19 mouse cellular contexts compared by ENCODE assay signal in genomic region chr4:128492055-128492454, GRCm38 (mm10).
DNase-seq lines count a peak whose midpoint lies in the region; ATAC-seq and TF ChIP-seq lines count a peak whose summit lies in the region.
"Had no signal": no experiment of that assay in that cellular context is flagged by ENCODE, and none has a peak within 500 bp of the region (broad histone marks: within the 10 kb centered on the region; RNA-seq: fewer than 3 reads in every experiment).

No protein-coding gene starts in this region.

- H3K4me2 ChIP-seq in embryonic facial prominence, embryonic 14.5 days (ENCODE audit: low read depth, low read length): no peak overlapping the region
- no peak overlapping the region for H3K4me2 ChIP-seq in forebrain, postnatal 0 days (ENCODE audit: low read depth)
- no peak overlapping the region for H3K4me2 ChIP-seq in midbrain, embryonic 15.5 days
- no peak overlapping the region for H3K4me2 ChIP-seq in kidney, embryonic 16.5 days (replicated peaks; ENCODE audit: low read depth, low read length)
- H3K4me2 ChIP-seq: stomach, embryonic 15.5 days had no signal

- H3K4me3 ChIP-seq in embryonic facial prominence, embryonic 14.5 days (ENCODE audit: low read depth, low read length): no peak overlapping the region
- H3K4me3 ChIP-seq in forebrain, postnatal 0 days (ENCODE audit: low read depth, low read length): no peak overlapping the region
- no peak overlapping the region for H3K4me3 ChIP-seq in midbrain, embryonic 15.5 days
- no peak overlapping the region for H3K4me3 ChIP-seq in kidney, embryonic 16.5 days (ENCODE audit: low read length)
- H3K4me3 ChIP-seq: myocyte; stomach, embryonic 15.5 days had no signal

- no peak overlapping the region for H3K27ac ChIP-seq in embryonic facial prominence, embryonic 14.5 days (replicated peaks; ENCODE audit: low read depth, low read length)
- no peak overlapping the region for H3K27ac ChIP-seq in forebrain, postnatal 0 days (ENCODE audit: low read depth, low read length)
- no peak overlapping the region for H3K27ac ChIP-seq in midbrain, embryonic 15.5 days
- H3K27ac ChIP-seq in kidney, embryonic 16.5 days (ENCODE audit: low read length): no peak overlapping the region
- H3K27ac ChIP-seq: stomach, embryonic 15.5 days had no signal

- WGBS in embryonic facial prominence, embryonic 14.5 days: 74% methylated on average over 8 of the region's 8 CpGs
- 11% methylated on average over 8 of the region's 8 CpGs for WGBS in forebrain, postnatal 0 days
- WGBS in midbrain, embryonic 15.5 days: 32% methylated on average over 8 of the region's 8 CpGs
- 74% methylated on average over 8 of the region's 8 CpGs for WGBS in kidney, embryonic 16.5 days

- peak; percentile 26 to 48 for DNase-seq in layer of hippocampus, postnatal 14 days (ENCODE audit: low spot score in 2 of 2)
- DNase-seq in layer of hippocampus, postnatal 25 days (ENCODE audit: extremely low spot score in 1 of 2, low spot score in 1 of 2): no peak
- peak; percentile 61 for DNase-seq in embryonic facial prominence, embryonic 14.5 days (ENCODE audit: low spot score)
- DNase-seq in forebrain, postnatal 0 days: peak; percentile 29
- DNase-seq in gastrocnemius, postnatal 10 days: no peak
- DNase-seq in gastrocnemius, adult 8-10 months (ENCODE audit: low spot score in 2 of 2): no peak
- DNase-seq: adrenal gland, postnatal 36 days; cerebellum, adult 11 months; heart, adult 18-20 months; kidney, adult 11 months; kidney, postnatal 4 days; lung, adult 18-20 months; lung, postnatal 4 days; thymus, postnatal 14 days had no signal

- no peaks in the 10 kb centered on the region for H3K9me3 ChIP-seq in embryonic facial prominence, embryonic 14.5 days (ENCODE audit: control insufficient read depth, low read length)
- H3K9me3 ChIP-seq in forebrain, postnatal 0 days (ENCODE audit: low read length): no peaks in the 10 kb centered on the region
- H3K9me3 ChIP-seq in midbrain, embryonic 15.5 days: no peaks in the 10 kb centered on the region
- H3K9me3 ChIP-seq in kidney, embryonic 16.5 days (ENCODE audit: low read length): no peaks in the 10 kb centered on the region
- H3K9me3 ChIP-seq: stomach, embryonic 15.5 days had no signal

- no peak overlapping the region for H3K9ac ChIP-seq in embryonic facial prominence, embryonic 14.5 days (ENCODE audit: low read depth, low read length)
- H3K9ac ChIP-seq in forebrain, postnatal 0 days: no peak overlapping the region
- H3K9ac ChIP-seq in midbrain, embryonic 15.5 days: no peak overlapping the region
- no peak overlapping the region for H3K9ac ChIP-seq in kidney, embryonic 16.5 days (replicated peaks; ENCODE audit: low read length)
- H3K9ac ChIP-seq: stomach, embryonic 15.5 days had no signal

- no peaks in the 10 kb centered on the region for H3K27me3 ChIP-seq in embryonic facial prominence, embryonic 14.5 days (replicated peaks; ENCODE audit: control insufficient read depth, insufficient read depth, low read length)
- no peaks in the 10 kb centered on the region for H3K27me3 ChIP-seq in forebrain, postnatal 0 days (ENCODE audit: insufficient read depth, low read length)
- H3K27me3 ChIP-seq in midbrain, embryonic 15.5 days (replicated peaks): no peaks in the 10 kb centered on the region
- H3K27me3 ChIP-seq in kidney, embryonic 16.5 days (ENCODE audit: insufficient read depth, low read length): no peaks in the 10 kb centered on the region
- H3K27me3 ChIP-seq: stomach, embryonic 15.5 days had no signal

- no peaks in the 10 kb centered on the region for H3K36me3 ChIP-seq in embryonic facial prominence, embryonic 14.5 days (ENCODE audit: control insufficient read depth, insufficient read depth, low read length)
- peaks cover 40% of the 10 kb centered on the region for H3K36me3 ChIP-seq in forebrain, postnatal 0 days (ENCODE audit: insufficient read depth)
- H3K36me3 ChIP-seq in midbrain, embryonic 15.5 days (replicated peaks): peaks cover 2% of the 10 kb centered on the region; the same call in 1 of the 2 replicates
- no peaks in the 10 kb centered on the region for H3K36me3 ChIP-seq in kidney, embryonic 16.5 days (ENCODE audit: insufficient read depth, low read length)
- H3K36me3 ChIP-seq: G1E; stomach, embryonic 15.5 days had no signal

- ATAC-seq in embryonic facial prominence, embryonic 14.5 days (ENCODE audit: low read depth): peak; percentile 82; the same call in 1 of the 2 replicates
- peak; percentile 91 for ATAC-seq in forebrain, postnatal 0 days
- peak; percentile 72 for ATAC-seq in midbrain, embryonic 15.5 days (replicated peaks)
- no peak for ATAC-seq in kidney, embryonic 16.5 days (ENCODE audit: low FRiP score, low TSS enrichment)

- H3K4me1 ChIP-seq in embryonic facial prominence, embryonic 14.5 days (ENCODE audit: control insufficient read depth, insufficient read depth, low read length): no peaks in the 10 kb centered on the region
- H3K4me1 ChIP-seq in forebrain, postnatal 0 days (ENCODE audit: insufficient read depth): no peaks in the 10 kb centered on the region
- H3K4me1 ChIP-seq in midbrain, embryonic 15.5 days: 0 out of 2 replicates have a peak, but pooled peaks cover 4% of the 10 kb centered on the region
- no peaks in the 10 kb centered on the region for H3K4me1 ChIP-seq in kidney, embryonic 16.5 days (ENCODE audit: insufficient read depth, low read length)
- H3K4me1 ChIP-seq: stomach, embryonic 15.5 days had no signal

- no peak for TF ChIP-seq CTCF in forebrain, postnatal 0 days (IDR thresholded peaks at IDR 0.05; ENCODE audit: low read depth)

Comparison
In these comparisons a context has a peak if more than half of its experiments do, and no peak if none do; other contexts are left out.
1. DNase-seq: peak in layer of hippocampus, postnatal 14 days (2 of 2), embryonic facial prominence, embryonic 14.5 days (single experiment) and forebrain, postnatal 0 days (single experiment); none in layer of hippocampus, postnatal 25 days (0 of 2), gastrocnemius, postnatal 10 days (single experiment) and gastrocnemius, adult 8-10 months (0 of 2).